ENCODE assay signal across 29 mouse cellular contexts in genomic region chr14:75410392-75410791, GRCm38 (mm10). TPM values are rescaled to one million over a fixed set of nuclear protein-coding genes. Genes with fewer than 3 reads are reported as not detected.
DNase-seq lines count a peak whose midpoint lies in the region; ATAC-seq lines count a peak whose summit lies in the region.
"Had no signal": no experiment of that assay in that cellular context is flagged by ENCODE, and none has a peak within 500 bp of the region (broad histone marks: within the 10 kb centered on the region; RNA-seq: fewer than 3 reads in every experiment).

No protein-coding gene starts in this region.

- no peaks in the 10 kb centered on the region for H3K27me3 ChIP-seq in kidney, embryonic 16.5 days (ENCODE audit: insufficient read depth, low read length)
- H3K27me3 ChIP-seq in midbrain, embryonic 13.5 days = no peaks in the 10 kb centered on the region
- H3K27me3 ChIP-seq in midbrain, embryonic 11.5 days (ENCODE audit: control insufficient read depth, insufficient read depth, low read length) = no peaks in the 10 kb centered on the region
- H3K27me3 ChIP-seq: embryonic facial prominence, embryonic 13.5 days; forebrain, embryonic 12.5 days; forebrain, embryonic 15.5 days; hindbrain, embryonic 12.5 days; hindbrain, embryonic 15.5 days had no signal

- ATAC-seq in kidney, embryonic 16.5 days (ENCODE audit: low FRiP score, low TSS enrichment) = peak; percentile 71; the same call in 1 of the 2 replicates
- ATAC-seq in midbrain, embryonic 13.5 days = no peak
- ATAC-seq in midbrain, embryonic 11.5 days (ENCODE audit: low FRiP score) = no peak
- ATAC-seq: activated CD4-positive, CD25-positive, alpha-beta regulatory T cell, adult 4 months; forebrain, embryonic 15.5 days had no signal

- no peak overlapping the region for H3K27ac ChIP-seq in kidney, embryonic 16.5 days (ENCODE audit: low read length)
- H3K27ac ChIP-seq in midbrain, embryonic 13.5 days = peak overlapping the region; percentile 35; the same call in 1 of the 2 replicates
- H3K27ac ChIP-seq in midbrain, embryonic 11.5 days (ENCODE audit: low read depth, low read length) = no peak overlapping the region
- H3K27ac ChIP-seq: embryonic facial prominence, embryonic 10.5 days; embryonic facial prominence, embryonic 13.5 days; forebrain, embryonic 12.5 days; forebrain, embryonic 15.5 days; hindbrain, embryonic 12.5 days; hindbrain, embryonic 15.5 days had no signal

- WGBS in kidney, embryonic 16.5 days = 58% methylated on average over 4 of the region's 4 CpGs
- WGBS in midbrain, embryonic 13.5 days = 88% methylated on average over 4 of the region's 4 CpGs
- WGBS in midbrain, embryonic 11.5 days = 94% methylated on average over 4 of the region's 4 CpGs

- no peak overlapping the region for H3K4me2 ChIP-seq in kidney, embryonic 16.5 days (replicated peaks; ENCODE audit: low read depth, low read length)
- no peak overlapping the region for H3K4me2 ChIP-seq in midbrain, embryonic 13.5 days (replicated peaks)
- no peak overlapping the region for H3K4me2 ChIP-seq in midbrain, embryonic 11.5 days
- H3K4me2 ChIP-seq: embryonic facial prominence, embryonic 13.5 days; forebrain, embryonic 12.5 days; forebrain, embryonic 15.5 days; heart, embryonic 11.5 days; hindbrain, embryonic 12.5 days; hindbrain, embryonic 15.5 days had no signal

- H3K9me3 ChIP-seq in kidney, embryonic 16.5 days (ENCODE audit: low read length) = peaks cover 3% of the 10 kb centered on the region; the same call in 1 of the 2 replicates
- no peaks in the 10 kb centered on the region for H3K9me3 ChIP-seq in midbrain, embryonic 13.5 days
- H3K9me3 ChIP-seq in midbrain, embryonic 11.5 days (ENCODE audit: control insufficient read depth, low read length) = peaks cover 4% of the 10 kb centered on the region; the same call in 1 of the 2 replicates
- H3K9me3 ChIP-seq: embryonic facial prominence, embryonic 10.5 days; embryonic facial prominence, embryonic 13.5 days; forebrain, embryonic 12.5 days; forebrain, embryonic 15.5 days; hindbrain, embryonic 12.5 days; hindbrain, embryonic 15.5 days had no signal

- H3K36me3 ChIP-seq in kidney, embryonic 16.5 days (ENCODE audit: insufficient read depth, low read length) = no peaks in the 10 kb centered on the region
- no peaks in the 10 kb centered on the region for H3K36me3 ChIP-seq in midbrain, embryonic 13.5 days
- no peaks in the 10 kb centered on the region for H3K36me3 ChIP-seq in midbrain, embryonic 11.5 days (ENCODE audit: control insufficient read depth, insufficient read depth, low read length)
- H3K36me3 ChIP-seq: embryonic facial prominence, embryonic 10.5 days; embryonic facial prominence, embryonic 13.5 days; forebrain, embryonic 12.5 days; forebrain, embryonic 15.5 days; hindbrain, embryonic 12.5 days; hindbrain, embryonic 15.5 days had no signal

- DNase-seq in heart, adult 11 months = peak; percentile 64
- DNase-seq in heart, adult 18-20 months = no peak
- no peak for DNase-seq in kidney, postnatal 14 days
- no peak for DNase-seq in midbrain, embryonic 11.5 days (ENCODE audit: low spot score, missing footprints)
- DNase-seq: adrenal gland, adult 8-10 months; adrenal gland, postnatal 25 days; cerebellum, adult 11-12 months; cerebellum, adult 8-10 months; cerebellum, postnatal 10 days; cerebellum, postnatal 36 days; embryo, embryonic 11 days; gastrocnemius, postnatal 25 days had no signal

- H3K9ac ChIP-seq in kidney, embryonic 16.5 days (replicated peaks; ENCODE audit: low read length) = no peak overlapping the region
- no peak overlapping the region for H3K9ac ChIP-seq in midbrain, embryonic 13.5 days (replicated peaks)
- H3K9ac ChIP-seq in midbrain, embryonic 11.5 days (ENCODE audit: low read length) = no peak overlapping the region
- H3K9ac ChIP-seq: embryonic facial prominence, embryonic 13.5 days; forebrain, embryonic 12.5 days; forebrain, embryonic 15.5 days; hindbrain, embryonic 12.5 days; hindbrain, embryonic 15.5 days had no signal

- no peaks in the 10 kb centered on the region for H3K4me1 ChIP-seq in kidney, embryonic 16.5 days (ENCODE audit: insufficient read depth, low read length)
- peaks cover 18% of the 10 kb centered on the region for H3K4me1 ChIP-seq in midbrain, embryonic 13.5 days (replicated peaks)
- 0 out of 2 replicates have a peak, but pooled peaks cover 2% of the 10 kb centered on the region for H3K4me1 ChIP-seq in midbrain, embryonic 11.5 days (ENCODE audit: control insufficient read depth, insufficient read depth, low read length)
- H3K4me1 ChIP-seq: embryonic facial prominence, embryonic 13.5 days; forebrain, embryonic 15.5 days; hindbrain, embryonic 12.5 days had no signal

- H3K4me3 ChIP-seq in kidney, embryonic 16.5 days (ENCODE audit: low read length) = no peak overlapping the region
- H3K4me3 ChIP-seq in midbrain, embryonic 13.5 days (replicated peaks) = no peak overlapping the region
- no peak overlapping the region for H3K4me3 ChIP-seq in midbrain, embryonic 11.5 days (ENCODE audit: low read depth, low read length)
- H3K4me3 ChIP-seq: embryonic facial prominence, embryonic 10.5 days; embryonic facial prominence, embryonic 13.5 days; erythroblast, embryonic 14.5 days; forebrain, embryonic 12.5 days; forebrain, embryonic 15.5 days; hindbrain, embryonic 12.5 days; hindbrain, embryonic 15.5 days had no signal

RNA-seq across cellular contexts. Expression of gene Siah3, which starts 45.4 kb away (rescaled TPM):
- total RNA-seq in heart, adult 18-20 months (2021) = not detected
- polyA plus RNA-seq in kidney, embryonic 16.5 days (2015; fragmentation: Nextera tagmentation; extraction: Ambion mirVana) = 0.07 and 0.21 TPM in 2 replicates
- polyA plus RNA-seq in midbrain, embryonic 13.5 days (2015; fragmentation: Nextera tagmentation; extraction: Ambion mirVana) = 2.7 and 3.5 TPM in 2 replicates
- polyA plus RNA-seq in midbrain, embryonic 11.5 days (2014; fragmentation: Nextera tagmentation; extraction: Ambion mirVana) = 1.1 and 1.4 TPM in 2 replicates
- total RNA-seq: ES-E14; heart, adult 8-10 months; heart, postnatal 25 days; hematopoietic stem cell, adult 5-6 weeks had no signal
- polyA plus RNA-seq: heart, embryonic 14.5 days; heart, postnatal 0 days had no signal
